Mouse (Mus musculus): ENCODE measurements around the gene Miga1.

DNA sequence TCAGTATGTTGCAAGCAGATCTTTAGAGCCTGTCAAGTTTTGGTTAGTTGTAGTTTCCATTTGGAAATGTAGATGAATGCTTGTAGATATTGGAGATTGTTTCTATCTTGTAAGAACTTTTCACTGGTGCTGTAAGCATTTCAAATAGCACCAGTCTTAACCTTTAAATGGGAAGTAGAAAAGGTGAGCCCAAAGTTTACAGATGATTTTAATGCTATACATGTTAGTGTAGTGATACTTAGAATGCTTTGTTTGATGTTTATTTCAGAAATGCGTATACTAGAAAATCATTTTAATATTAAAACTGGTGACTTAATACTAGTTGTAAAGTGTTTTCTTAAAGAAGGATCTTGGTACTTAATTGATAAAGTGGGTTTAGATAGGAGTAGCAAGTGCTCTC is 104.4 kb downstream of the Miga1 start:
- TF ChIP-seq CTCF (IDR thresholded peaks at IDR 0.05; ENCODE audit: low read depth): no peak
- TF ChIP-seq EP300 (IDR thresholded peaks at IDR 0.05; ENCODE audit: low read depth): no peak

All from liver, embryonic 14.5 days (tissue).